Comparison of ENCODE assay signal across 8 mouse cellular contexts in the genomic region with DNA sequence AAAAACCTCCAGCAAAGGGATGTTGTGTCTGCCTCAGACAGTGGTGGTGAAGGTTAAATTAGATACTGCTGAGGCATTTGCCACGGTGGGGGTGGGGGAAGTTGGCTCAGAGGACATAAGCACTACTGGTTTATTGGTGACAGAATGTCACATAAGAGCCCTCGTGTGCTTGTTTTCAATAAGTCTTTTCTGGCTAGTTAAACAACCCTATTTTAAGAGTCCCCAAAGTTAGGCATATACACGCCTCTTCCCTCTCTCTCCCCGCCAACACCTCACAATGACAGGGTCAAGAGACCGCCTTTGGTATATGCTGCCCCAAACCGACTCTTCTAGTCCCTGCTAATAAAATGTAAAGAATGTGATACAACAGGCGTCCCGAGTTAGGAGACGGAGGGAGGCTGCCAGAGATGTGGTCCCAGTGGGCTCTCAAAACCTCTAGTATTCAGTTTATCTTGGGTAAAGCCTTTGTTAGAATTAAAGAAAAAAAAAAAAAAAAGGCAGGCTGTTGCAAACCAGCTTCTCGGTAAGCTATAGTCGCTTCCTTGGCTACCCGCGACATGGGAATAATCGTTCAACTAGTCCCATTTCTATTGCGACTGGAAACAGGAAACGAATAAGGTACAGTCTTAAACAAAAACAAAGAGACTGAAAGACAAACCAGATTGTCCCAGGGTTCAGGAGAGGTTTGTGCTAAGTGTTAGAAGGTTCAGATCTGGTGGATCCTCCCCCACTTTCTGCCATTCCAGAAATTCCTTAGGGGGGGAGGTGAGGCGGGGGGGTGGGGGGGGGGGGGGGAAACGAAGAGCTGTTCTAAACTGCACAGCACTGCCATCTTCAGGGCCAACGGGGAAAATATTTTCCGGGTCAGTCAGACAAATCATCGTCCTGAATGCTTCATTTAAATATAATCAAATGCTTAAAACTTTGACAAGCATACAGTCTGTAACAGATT.
DNase-seq lines count a peak whose midpoint lies in the region; ATAC-seq and TF ChIP-seq lines count a peak whose summit lies in the region.

No protein-coding gene starts in this region.

- in situ Hi-C loops in ES-E14 (cut with MboI; ENCODE audit: low sequenced_read_pairs in 2 of 2, unreplicated experiment in 2 of 2), result no loop called here

- H3K4me1 ChIP-seq in ES-E14 (ENCODE audit: control insufficient read depth in 2 of 2, insufficient read depth in 2 of 2, low read length in 2 of 2, poor library complexity in 1 of 2), result peaks cover 2 to 10% of the 10 kb centered on the region in 2 experiments; a peak in 3 of 4 replicates
- H3K4me1 ChIP-seq in forebrain, embryonic 16.5 days (replicated peaks; ENCODE audit: control insufficient read depth, insufficient read depth, low read length), result peaks cover 4% of the 10 kb centered on the region
- peaks cover 7% of the 10 kb centered on the region; the same call in 1 of the 2 replicates for H3K4me1 ChIP-seq in lung, embryonic 14.5 days (ENCODE audit: insufficient read depth)

- H3K36me3 ChIP-seq in ES-E14 (ENCODE audit: control insufficient read depth, insufficient read depth, low read length, poor library complexity, severe bottlenecking), result no peaks in the 10 kb centered on the region
- no peaks in the 10 kb centered on the region for H3K36me3 ChIP-seq in forebrain, embryonic 16.5 days (ENCODE audit: control insufficient read depth, insufficient read depth)
- H3K36me3 ChIP-seq in lung, embryonic 14.5 days (ENCODE audit: insufficient read depth), result no peaks in the 10 kb centered on the region

- TF ChIP-seq CTCF in layer of hippocampus, adult 2 months (conservative IDR thresholded peaks at IDR 0.05), result peak; percentile 73
- peak; percentile 64 for TF ChIP-seq CTCF in lung, embryonic 14.5 days (IDR thresholded peaks at IDR 0.05; ENCODE audit: low read depth)

- no peaks in the 10 kb centered on the region for H3K27me3 ChIP-seq in forebrain, embryonic 16.5 days (replicated peaks; ENCODE audit: control insufficient read depth, insufficient read depth, low read length)
- H3K27me3 ChIP-seq in lung, embryonic 14.5 days (ENCODE audit: insufficient read depth, low read length), result no peaks in the 10 kb centered on the region

- H3K27ac ChIP-seq in ES-E14 (ENCODE audit: insufficient read depth, low read depth, low read length, poor library complexity, severe bottlenecking), result peak overlapping the region; percentile 77
- 0 out of 2 replicates have a peak overlapping the region, but pooled peaks have one; percentile 6 for H3K27ac ChIP-seq in forebrain, embryonic 16.5 days (ENCODE audit: low read length)
- peak overlapping the region; percentile 48 for H3K27ac ChIP-seq in layer of hippocampus, adult 2 months
- H3K27ac ChIP-seq in lung, embryonic 14.5 days (ENCODE audit: low read depth), result peak overlapping the region; percentile 85

- peak; percentile 46; the same call in 1 of the 2 replicates for ATAC-seq in cerebellum, adult (ENCODE audit: insufficient number of reproducible peaks, low FRiP score, low TSS enrichment)
- peak; percentile 66 for ATAC-seq in forebrain, embryonic 16.5 days
- peak; percentile 84 for ATAC-seq in lung, embryonic 14.5 days (ENCODE audit: insufficient read depth)

- 1% methylated on average over 20 of the region's 21 CpGs for WGBS in forebrain, embryonic 16.5 days
- WGBS in lung, embryonic 14.5 days, result under 1% methylated on average over 21 of the region's 21 CpGs

- H3K9me3 ChIP-seq in ES-E14 (ENCODE audit: control insufficient read depth, insufficient read depth, low read depth, low read length), result no peaks in the 10 kb centered on the region
- no peaks in the 10 kb centered on the region for H3K9me3 ChIP-seq in forebrain, embryonic 16.5 days (ENCODE audit: control insufficient read depth, low read length)
- H3K9me3 ChIP-seq in lung, embryonic 14.5 days (ENCODE audit: low read depth, low read length), result no peaks in the 10 kb centered on the region

- no peak overlapping the region for H3K9ac ChIP-seq in ES-E14 (ENCODE audit: insufficient read depth, low read depth, low read length, poor library complexity, severe bottlenecking)
- peak overlapping the region; percentile 43; the same call in 1 of the 2 replicates for H3K9ac ChIP-seq in forebrain, embryonic 16.5 days (replicated peaks; ENCODE audit: low read depth, low read length)
- H3K9ac ChIP-seq in lung, embryonic 14.5 days, result peak overlapping the region; percentile 35; the same call in 1 of the 2 replicates

- peak overlapping the region in 1 of 2 experiments; percentile 18; a peak in 2 of 4 replicates for H3K4me3 ChIP-seq in ES-E14 (ENCODE audit: insufficient read depth in 1 of 2, low read depth in 1 of 2, low read length in 2 of 2, poor library complexity in 1 of 2, severe bottlenecking in 1 of 2)
- peak overlapping the region; percentile 34 for H3K4me3 ChIP-seq in forebrain, embryonic 16.5 days (replicated peaks; ENCODE audit: low read length)
- H3K4me3 ChIP-seq in layer of hippocampus, adult 2 months, result peak overlapping the region; percentile 46
- H3K4me3 ChIP-seq in lung, embryonic 14.5 days (ENCODE audit: low read depth, low read length), result peak overlapping the region; percentile 35

- H3K4me2 ChIP-seq in forebrain, embryonic 16.5 days (ENCODE audit: low read length), result peak overlapping the region; percentile 56
- peak overlapping the region; percentile 68 for H3K4me2 ChIP-seq in lung, embryonic 14.5 days

- DNase-seq in ES-E14 (ENCODE audit: low read depth, low spot score), result peak; percentile 58
- DNase-seq in heart, postnatal 4 days, result peak; percentile 89
- peak; percentile 42 to 62 for DNase-seq in layer of hippocampus, adult 2 months (ENCODE audit: low spot score in 2 of 2)
- peak; percentile 92 for DNase-seq in lung, embryonic 14.5 days
- DNase-seq in ovary, postnatal 10 days (ENCODE audit: low spot score), result peak; percentile 22
- peak; percentile 31 to 37 for DNase-seq in urinary bladder, adult 18-20 months (ENCODE audit: low spot score in 2 of 2)

TF ChIP-seq in ES-E14, 5 proteins besides CTCF, POLR2A, EP300 and RAD21:
- TF ChIP-seq ZNF384 (IDR thresholded peaks at IDR 0.05; ENCODE audit: low read depth, low read length) (peak; percentile 91), ZC3H11A (IDR thresholded peaks at IDR 0.05; ENCODE audit: borderline replicate concordance, low read depth, low read length) (no peak), HCFC1 (IDR thresholded peaks at IDR 0.05; ENCODE audit: borderline replicate concordance, insufficient read depth, low read length) (no peak), CHD2 (IDR thresholded peaks at IDR 0.05; ENCODE audit: low read depth, low read length) (no peak), MAFK (IDR thresholded peaks at IDR 0.05; ENCODE audit: insufficient read depth, low read depth, low read length) (no peak)

Comparison
In these comparisons a context has a peak if more than half of its experiments do, and no peak if none do; other contexts are left out.
1. DNase-seq: peak in every context shown above with its lines; median percentile 92 in lung, embryonic 14.5 days; 89 in heart, postnatal 4 days; 58 in ES-E14; 52 in layer of hippocampus, adult 2 months; 34 in urinary bladder, adult 18-20 months; 22 in ovary, postnatal 10 days.
2. H3K27ac ChIP-seq: peak in every context shown above with its lines; median percentile 85 in lung, embryonic 14.5 days; 77 in ES-E14; 48 in layer of hippocampus, adult 2 months; 6 in forebrain, embryonic 16.5 days.